Mouse (Mus musculus) heart, adult 2 months (tissue): Measurements from ENCODE around the gene Ctf2. TPM values are rescaled to one million over a fixed set of nuclear protein-coding genes. Genes with fewer than 3 reads are reported as not detected.

Experiments
- DNase-seq, 2 experiments: peaks; one replicate each; pipeline ENCODE4 v3.0.0; 2021
- H3K27ac ChIP-seq: fragments of 200-600 bp; 2 replicates; pipeline ENCODE4 v1.8.1; 2022
- H3K27me3 ChIP-seq: fragments of 200-500 bp; 2 replicates; pipeline ENCODE4 v1.6.1; 2012; ENCODE audit warnings: mild to moderate bottlenecking, low read length, inconsistent platforms, mixed read lengths; ENCODE audit not compliant: control insufficient read depth, insufficient read depth
- H3K36me3 ChIP-seq: fragments of 200-500 bp; 2 replicates; pipeline ENCODE4 v1.6.1; 2012; ENCODE audit warnings: low read length, inconsistent platforms; ENCODE audit not compliant: control insufficient read depth, insufficient read depth
- H3K4me1 ChIP-seq: fragments of 200-500 bp; 2 replicates; pipeline ENCODE4 v1.6.1; 2011; ENCODE audit warnings: low read length; ENCODE audit not compliant: control insufficient read depth, insufficient read depth
- H3K4me3 ChIP-seq: fragments of 200-600 bp; 2 replicates; pipeline ENCODE4 v1.8.1; 2022
- H3K79me2 ChIP-seq: fragments of 200-500 bp; replicated peaks from 2 replicates; pipeline ENCODE4 v1.6.1; 2012; ENCODE audit warnings: mild to moderate bottlenecking, inconsistent platforms, low read length, moderate library complexity, mixed read lengths; ENCODE audit not compliant: control insufficient read depth, insufficient read depth
- H3K9ac ChIP-seq: fragments of 200-500 bp; 2 replicates; pipeline ENCODE4 v1.6.1; 2012; ENCODE audit warnings: low read depth, mild to moderate bottlenecking, control low read depth, inconsistent platforms, low read length, mixed read lengths
- CTCF ChIP-seq: fragments of 200-600 bp; IDR thresholded peaks from 2 replicates; pipeline ENCODE4 v1.8.1; 2022; ENCODE audit warnings: antibody characterized with exemption, mild to moderate bottlenecking, moderate library complexity
- EP300 ChIP-seq: fragments of 200-500 bp; IDR thresholded peaks from 2 replicates; pipeline ENCODE4 v1.6.1; 2011; ENCODE audit warnings: low read depth, low read length, control low read depth; ENCODE audit not compliant: insufficient read depth
- POLR2A ChIP-seq: fragments of 200-500 bp; IDR thresholded peaks from 2 replicates; pipeline ENCODE4 v1.6.1; 2011; ENCODE audit warnings: mild to moderate bottlenecking, low read depth, low read length, control low read depth; ENCODE audit not compliant: insufficient read depth
- WGBS: fragments of 180-500 bp; shearing (Covaris S2); methylation state at CpG from one replicate; pipeline ENCODE4 v1.1.7; 2018; 5-methylcytosine and 5-hydroxymethylcytosine counted together
- intact Hi-C: fragments of 180-260 bp; cut with DNase I; formaldehyde crosslinking; loops from one replicate; pipeline ENCODE4 v1.15.1; 2025
- polyA plus RNA-seq: library from polyadenylated mRNA; depleted of rRNA; stranded (reverse); fragments of >200 nt; gene quantifications from 2 replicates; pipeline ENCODE4 v1.2.3, GENCODE M21; 2012
- total RNA-seq, 2 experiments: library from RNA; stranded (reverse); gene quantifications; 2 replicates each; pipeline ENCODE4 v1.2.3; 2021

The Ctf2 gene
- total and polyA plus RNA-seq, 3 experiments = not detected

DNA sequence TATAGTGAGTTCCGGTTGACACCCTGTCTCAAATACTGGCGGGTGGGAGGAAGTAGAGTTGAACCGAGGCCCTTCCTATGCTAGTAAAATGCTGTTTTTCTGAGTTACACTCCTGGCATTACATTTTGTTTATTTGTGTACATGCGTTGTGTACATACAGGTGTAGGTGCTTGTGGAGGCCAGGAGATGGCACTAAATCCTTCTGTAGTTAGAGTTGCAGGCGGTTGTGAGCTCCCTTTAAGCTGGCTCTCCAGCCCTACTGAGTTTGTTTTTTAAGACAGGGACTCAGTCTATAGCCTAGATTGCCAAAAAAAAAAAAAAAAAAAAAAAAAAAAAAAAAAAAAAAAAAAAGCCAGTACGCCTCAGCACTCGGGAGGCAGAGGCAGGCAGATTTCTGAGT is 4.1 kb downstream of the Ctf2 start:
- H3K27ac ChIP-seq = no peak overlapping the region
- H3K27me3 ChIP-seq = no peaks in the 10 kb centered on the region
- TF ChIP-seq POLR2A (no peak), EP300 (no peak), CTCF (no peak)
- WGBS = 72% methylated on average over 7 of the region's 7 CpGs
- no peak overlapping the region for H3K4me3 ChIP-seq
- no peaks in the 10 kb centered on the region for H3K4me1 ChIP-seq
- H3K79me2 ChIP-seq = no peaks in the 10 kb centered on the region
- intact Hi-C loops = no loop called here
- H3K9ac ChIP-seq = no peak overlapping the region
- H3K36me3 ChIP-seq = no peaks in the 10 kb centered on the region
- no peak for DNase-seq

DNA sequence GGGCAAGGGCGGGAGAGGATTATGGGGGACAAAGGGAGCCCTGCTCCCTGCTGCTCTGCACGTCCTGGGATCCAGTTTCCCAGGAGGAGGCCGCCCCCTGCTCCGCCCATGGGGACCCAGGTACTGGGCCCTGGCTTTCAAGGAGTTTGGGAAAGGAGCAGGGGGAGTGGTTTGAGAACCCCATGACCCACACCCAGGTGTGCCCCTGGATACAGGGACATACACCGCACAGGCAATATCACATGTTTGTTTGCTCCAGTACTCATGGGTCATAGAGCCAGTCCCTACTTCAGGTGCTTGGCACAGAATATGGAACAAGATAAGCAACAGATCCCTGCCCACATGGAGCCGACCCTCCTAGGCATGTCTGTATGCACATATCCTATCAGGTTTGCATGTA is 6.0 kb downstream of the Ctf2 start:
- no peak overlapping the region for H3K27ac ChIP-seq
- no peak for DNase-seq
- no peaks in the 10 kb centered on the region for H3K36me3 ChIP-seq
- WGBS = 69% methylated on average over 6 of the region's 6 CpGs
- TF ChIP-seq POLR2A = no peak
- TF ChIP-seq CTCF = no peak
- TF ChIP-seq EP300 = no peak
- H3K27me3 ChIP-seq = no peaks in the 10 kb centered on the region
- no peaks in the 10 kb centered on the region for H3K79me2 ChIP-seq
- intact Hi-C loops = no loop called here
- no peak overlapping the region for H3K9ac ChIP-seq
- H3K4me1 ChIP-seq = no peaks in the 10 kb centered on the region
- no peak overlapping the region for H3K4me3 ChIP-seq

DNA sequence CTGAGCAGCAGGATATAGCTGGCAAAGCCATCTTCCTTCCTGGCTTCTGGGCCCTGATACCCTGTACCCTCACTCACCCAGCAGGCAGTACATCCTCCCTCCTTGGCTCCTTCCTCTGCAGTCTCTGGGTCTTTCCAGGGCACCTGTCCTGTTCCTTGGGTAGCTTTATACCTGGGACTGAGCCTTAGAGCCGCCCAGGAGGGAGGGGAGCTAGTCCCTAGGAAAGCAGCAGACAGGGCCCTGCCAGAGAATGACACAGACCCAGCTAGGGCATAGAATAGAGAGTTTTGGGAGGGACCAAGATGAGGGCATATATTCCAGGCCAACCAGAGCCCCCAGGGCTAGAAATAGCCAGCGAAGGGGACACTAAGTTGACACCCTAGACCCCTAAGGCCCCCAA is 6.5 kb downstream of the Ctf2 start:
- Histone ChIP-seq H3K4me1 (no peaks in the 10 kb centered on the region), H3K36me3 (no peaks in the 10 kb centered on the region), H3K79me2 (no peaks in the 10 kb centered on the region), H3K27me3 (no peaks in the 10 kb centered on the region), H3K4me3 (no peak overlapping the region), H3K27ac (no peak overlapping the region), H3K9ac (no peak overlapping the region)
- DNase-seq = no peak
- intact Hi-C loops = no loop called here
- TF ChIP-seq POLR2A = no peak
- TF ChIP-seq EP300 = no peak
- no peak for TF ChIP-seq CTCF
- WGBS = 38% methylated on average over 2 of the region's 2 CpGs

DNA sequence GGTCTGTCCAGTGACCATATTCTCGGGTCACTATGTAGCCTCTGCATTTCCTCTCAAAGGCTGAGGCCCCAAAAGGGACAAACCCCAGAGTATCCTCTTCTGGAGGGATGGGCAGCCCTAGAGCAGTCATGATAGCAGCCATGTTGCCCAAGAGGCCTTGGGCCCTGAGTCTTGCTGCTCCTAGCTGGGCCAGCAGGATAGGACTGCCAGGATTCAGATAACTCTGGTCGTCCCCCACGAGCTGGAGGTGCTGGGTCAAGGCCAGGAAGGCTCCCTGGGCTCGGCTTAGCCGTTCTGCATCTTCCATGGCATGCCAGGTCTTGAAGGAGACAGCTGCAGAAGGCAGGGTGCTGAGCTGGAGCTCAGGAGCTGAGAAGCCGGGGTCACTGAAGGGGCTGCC is 12.7 kb downstream of the Ctf2 start:
- intact Hi-C loops = no loop called here
- Histone ChIP-seq H3K27ac (no peak overlapping the region), H3K4me1 (no peaks in the 10 kb centered on the region), H3K9ac (no peak overlapping the region), H3K79me2 (no peaks in the 10 kb centered on the region), H3K27me3 (no peaks in the 10 kb centered on the region), H3K4me3 (no peak overlapping the region), H3K36me3 (no peaks in the 10 kb centered on the region)
- TF ChIP-seq POLR2A (no peak), CTCF (no peak), EP300 (no peak)
- no peak for DNase-seq
- 77% methylated on average over 6 of the region's 6 CpGs for WGBS

DNA sequence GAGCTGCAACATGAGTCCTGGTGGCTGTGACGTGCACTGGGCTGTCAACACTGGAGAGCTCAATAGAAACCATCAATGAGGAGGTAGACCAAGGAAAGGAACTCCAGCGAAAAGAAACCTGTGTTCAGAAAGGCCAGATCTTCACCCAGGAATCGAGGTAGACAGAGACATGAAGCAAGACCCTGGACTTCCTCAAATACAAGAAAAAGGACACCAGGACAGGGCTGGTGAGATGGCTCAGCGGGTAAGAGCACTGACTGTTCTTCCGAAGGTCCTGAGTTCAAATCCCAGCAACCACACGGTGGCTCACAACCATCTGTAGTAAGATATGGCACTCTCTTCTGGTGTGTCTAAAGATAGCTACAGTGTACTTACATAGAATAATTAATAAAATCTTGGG is 13.6 kb downstream of the Ctf2 start:
- Histone ChIP-seq H3K79me2 (no peaks in the 10 kb centered on the region), H3K4me1 (no peaks in the 10 kb centered on the region), H3K27me3 (no peaks in the 10 kb centered on the region), H3K4me3 (no peak overlapping the region), H3K9ac (no peak overlapping the region), H3K36me3 (no peaks in the 10 kb centered on the region), H3K27ac (no peak overlapping the region)
- WGBS = 89% methylated on average over 6 of the region's 6 CpGs
- no peak for DNase-seq
- TF ChIP-seq CTCF (no peak), EP300 (no peak), POLR2A (no peak)
- intact Hi-C loops = no loop called here

DNA sequence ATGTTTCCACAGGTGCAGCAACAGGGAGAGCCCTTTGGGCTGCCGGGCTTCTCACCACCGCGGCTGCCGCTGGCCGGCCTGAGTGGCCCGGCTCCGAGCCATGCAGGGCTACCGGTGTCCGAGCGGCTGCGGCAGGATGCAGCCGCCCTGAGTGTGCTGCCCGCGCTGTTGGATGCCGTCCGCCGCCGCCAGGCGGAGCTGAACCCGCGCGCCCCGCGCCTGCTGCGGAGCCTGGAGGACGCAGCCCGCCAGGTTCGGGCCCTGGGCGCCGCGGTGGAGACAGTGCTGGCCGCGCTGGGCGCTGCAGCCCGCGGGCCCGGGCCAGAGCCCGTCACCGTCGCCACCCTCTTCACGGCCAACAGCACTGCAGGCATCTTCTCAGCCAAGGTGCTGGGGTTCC is 15.0 kb downstream of the Ctf2 start:
- DNase-seq = peak; percentile 80 to 86
- Histone ChIP-seq H3K27ac (no peak overlapping the region), H3K4me1 (peaks cover 1% of the 10 kb centered on the region), H3K9ac (peak overlapping the region; percentile 39; the same call in 1 of the 2 replicates), H3K79me2 (no peaks in the 10 kb centered on the region), H3K36me3 (no peaks in the 10 kb centered on the region), H3K4me3 (peak overlapping the region; percentile 23; the same call in 1 of the 2 replicates), H3K27me3 (no peaks in the 10 kb centered on the region)
- TF ChIP-seq EP300 (no peak), POLR2A (no peak), CTCF (peak; percentile 88)
- WGBS = 11% methylated on average over 41 of the region's 41 CpGs
- intact Hi-C loops = loop anchor here (2.0 kb wide), 1 partner anchor 42 kb away; no protein-coding TSS in a partner anchor

DNA sequence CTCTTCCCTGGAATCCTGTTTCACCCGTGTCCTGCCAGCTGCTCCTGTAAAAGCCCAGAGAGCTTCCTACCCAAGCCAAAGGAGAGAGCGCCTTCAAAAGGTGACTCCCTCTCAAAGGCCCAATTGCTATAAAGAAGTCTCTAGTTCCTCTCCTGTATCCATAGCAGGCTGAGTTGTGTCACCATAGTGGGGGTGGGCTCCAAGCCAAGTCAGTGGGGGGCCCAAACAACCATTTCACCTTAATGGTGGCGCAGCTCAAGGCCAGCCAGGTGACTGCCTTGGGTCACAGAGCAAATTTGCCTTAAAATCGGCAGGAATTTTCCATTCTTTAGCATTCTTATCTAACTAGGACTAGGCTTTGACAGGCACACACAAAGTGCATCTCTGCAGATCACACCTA is 17.1 kb downstream of the Ctf2 start:
- TF ChIP-seq CTCF (no peak), EP300 (no peak), POLR2A (no peak)
- Histone ChIP-seq H3K27ac (no peak overlapping the region), H3K9ac (no peak overlapping the region), H3K4me1 (peaks cover 2% of the 10 kb centered on the region), H3K36me3 (no peaks in the 10 kb centered on the region), H3K79me2 (no peaks in the 10 kb centered on the region), H3K4me3 (no peak overlapping the region), H3K27me3 (no peaks in the 10 kb centered on the region)
- DNase-seq = no peak
- 77% methylated on average over 4 of the region's 4 CpGs for WGBS
- intact Hi-C loops = no loop called here
